Mouse (Mus musculus): Measurements from ENCODE around the gene Rsph1.
"Not testable (repeated sequence)": the region's sequence is repeated elsewhere in the genome, so short reads cannot be mapped to it uniquely, and the experiment has no call there.

The Rsph1 gene

DNA sequence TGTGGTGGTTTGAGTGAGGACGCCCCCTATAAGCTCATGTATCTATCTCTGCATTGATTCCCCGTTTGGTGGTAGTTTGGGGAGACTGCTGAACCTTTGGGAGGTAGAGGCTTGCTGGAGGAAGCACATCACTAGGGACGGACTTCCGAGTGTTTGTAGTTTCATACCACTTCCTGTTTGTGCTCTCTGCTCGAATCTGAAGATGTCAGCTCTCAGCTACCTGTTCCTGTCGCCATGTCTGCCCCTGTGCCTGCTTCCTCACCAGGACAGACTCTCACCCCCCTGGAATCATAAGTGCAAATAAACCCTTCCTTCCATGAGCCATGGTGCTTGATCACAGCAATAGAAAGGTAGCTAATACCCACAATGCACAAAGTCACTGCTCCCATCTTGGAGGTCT, 2.0 kb downstream of the Rsph1 start:
- DNase-seq = peak in 1 of 2 experiments; percentile 28

DNA sequence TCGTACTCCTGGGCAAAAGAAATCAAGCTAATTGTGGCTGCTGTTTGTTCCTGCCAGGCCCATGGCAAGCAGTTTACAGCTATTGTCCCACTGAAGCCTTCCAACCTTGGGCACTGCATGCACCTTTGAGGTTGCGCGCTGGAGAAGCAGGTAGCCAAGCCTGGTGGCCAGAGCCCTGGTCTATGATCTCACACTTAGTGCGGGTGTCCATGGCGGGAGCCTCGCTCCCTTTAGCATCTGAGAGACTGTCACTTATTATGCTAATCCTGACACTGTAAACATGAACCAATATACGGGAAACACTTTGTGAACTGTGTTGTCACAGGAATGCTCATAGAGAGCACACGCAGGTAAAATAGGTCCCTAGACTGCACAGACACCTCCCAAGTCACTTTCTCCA, 3.6 kb downstream of the Rsph1 start:
- peak in 1 of 2 experiments; percentile 21 for DNase-seq

DNA sequence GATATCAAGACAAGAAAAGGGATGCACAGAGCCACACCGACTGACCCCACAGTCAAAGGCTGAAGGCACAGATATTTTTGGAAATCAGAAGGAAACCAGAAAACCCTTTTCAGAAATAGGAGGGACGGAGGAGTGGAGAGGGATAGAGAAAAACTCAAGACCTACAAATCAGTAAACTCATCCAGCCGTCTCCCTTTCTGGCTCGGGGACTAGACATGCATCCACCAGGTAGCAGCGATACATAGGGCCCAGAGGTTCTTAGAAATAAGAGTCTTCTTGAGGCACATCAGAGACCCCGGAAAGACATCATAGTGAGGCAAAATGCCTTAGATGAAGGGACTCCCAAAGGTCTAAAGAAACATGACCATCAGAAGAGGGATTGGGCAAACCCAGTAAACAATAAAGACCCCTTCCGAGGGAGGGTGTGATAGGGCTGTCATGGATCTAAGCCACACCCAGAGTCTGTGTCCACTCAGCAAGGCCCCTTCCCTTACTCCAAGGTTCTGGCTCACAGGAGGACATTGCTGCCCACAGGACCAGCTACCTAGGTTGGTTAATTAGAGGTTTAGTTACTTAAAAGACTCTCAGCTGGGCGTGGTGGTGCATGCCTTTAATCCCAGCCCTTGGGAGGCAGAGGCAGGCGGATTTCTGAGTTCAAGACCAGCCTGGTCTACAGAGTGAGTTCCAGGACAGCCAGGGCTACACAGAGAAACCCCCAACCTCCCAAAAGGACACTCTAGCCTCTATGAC, 4.6 kb downstream of the Rsph1 start:
- DNase-seq = peak in 1 of 2 experiments; percentile 21

DNA sequence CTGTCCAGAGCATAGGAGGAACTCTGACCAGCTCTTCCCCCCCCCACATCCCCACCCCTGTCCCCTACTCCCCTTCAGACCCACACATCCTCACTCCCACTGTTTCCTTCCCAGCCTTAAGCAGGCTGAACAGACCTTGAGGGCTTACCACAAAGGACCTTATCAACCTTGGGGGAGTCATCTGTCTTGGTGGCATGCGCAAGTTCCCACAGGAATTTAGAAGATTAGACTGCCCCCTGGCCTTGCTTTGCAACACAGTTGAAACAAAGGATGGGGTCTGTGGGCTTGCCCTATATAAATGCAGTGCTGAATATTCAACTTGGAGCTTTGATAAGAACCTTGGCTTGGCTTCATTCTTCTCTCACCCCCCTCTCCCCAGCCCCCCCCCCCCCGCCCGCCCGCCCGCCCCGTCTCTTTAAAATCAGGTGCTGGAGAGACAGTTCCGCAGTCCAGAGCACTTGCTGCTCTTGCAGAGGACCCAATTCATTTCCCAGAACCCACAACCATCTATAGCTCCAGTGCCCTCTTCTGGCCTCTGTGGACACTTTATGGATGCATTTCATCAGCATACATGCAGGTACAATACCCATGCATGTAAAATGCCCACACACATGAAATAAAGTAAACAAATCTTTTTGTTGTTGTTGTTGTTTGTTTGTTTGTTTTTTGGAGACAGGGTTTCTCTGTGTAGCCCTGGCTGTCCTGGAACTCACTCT, 5.9 kb downstream of the Rsph1 start:
- DNase-seq = no peak

DNA sequence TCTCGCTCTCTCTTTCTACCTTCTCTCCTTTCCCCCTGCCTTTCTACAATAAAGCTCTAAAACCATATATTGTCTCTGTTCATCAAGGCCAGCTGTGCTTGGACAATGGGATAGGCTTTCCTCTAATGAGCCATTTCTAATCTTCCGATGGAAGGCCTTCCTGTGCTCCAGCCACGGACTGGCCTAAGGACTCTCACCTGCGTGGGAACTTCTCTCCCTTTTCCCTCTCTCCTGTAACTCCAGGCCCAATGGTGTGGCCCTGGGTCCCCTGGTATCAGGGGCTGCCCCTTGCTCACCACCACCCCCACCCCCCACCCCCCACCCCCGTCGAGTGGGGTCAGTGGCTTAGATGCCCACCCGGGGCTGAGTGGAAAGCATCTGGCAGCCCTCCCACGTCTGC, 6.4 kb downstream of the Rsph1 start:
- DNase-seq = not testable (repeated sequence)

DNA sequence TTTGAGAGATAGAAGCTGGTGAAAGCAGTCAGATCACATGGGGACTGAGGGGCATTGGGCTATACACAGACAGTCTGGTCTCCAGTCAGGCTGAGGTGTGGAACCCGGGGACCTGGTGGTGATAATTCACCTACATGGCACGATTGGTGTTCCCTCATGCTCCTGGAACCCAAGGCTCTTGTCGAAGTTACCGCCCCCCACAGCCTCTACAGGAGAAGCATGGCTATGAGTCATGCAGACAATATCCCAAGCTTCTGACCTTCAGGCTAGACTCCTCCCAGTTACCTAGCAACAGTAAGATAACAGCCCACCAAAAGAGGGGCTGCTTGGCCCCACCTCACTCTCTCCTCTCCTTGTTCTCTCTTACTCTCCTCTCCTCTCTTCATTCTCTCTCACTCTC, 6.9 kb downstream of the Rsph1 start:
- DNase-seq = no peak

DNA sequence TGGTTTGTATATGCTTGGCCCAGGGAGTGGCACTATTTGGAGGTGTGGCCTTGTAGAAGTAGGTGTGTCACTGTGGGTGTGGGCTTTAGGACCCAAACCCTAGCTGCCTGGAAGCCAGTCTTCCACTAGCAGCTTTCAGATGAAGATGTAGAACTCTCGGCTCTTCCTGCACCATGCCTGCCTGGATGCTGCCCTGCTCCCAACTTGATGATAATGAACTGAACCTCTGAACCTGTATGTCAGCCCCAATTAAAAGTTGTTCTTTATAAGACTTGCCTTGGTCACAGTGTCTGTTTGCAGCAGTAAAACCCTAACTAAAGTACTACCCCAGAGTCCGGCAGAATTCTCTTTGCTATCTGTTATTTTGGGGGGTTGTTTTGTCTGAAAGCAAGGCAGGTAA, 7.4 kb downstream of the Rsph1 start:
- no peak for DNase-seq

DNA sequence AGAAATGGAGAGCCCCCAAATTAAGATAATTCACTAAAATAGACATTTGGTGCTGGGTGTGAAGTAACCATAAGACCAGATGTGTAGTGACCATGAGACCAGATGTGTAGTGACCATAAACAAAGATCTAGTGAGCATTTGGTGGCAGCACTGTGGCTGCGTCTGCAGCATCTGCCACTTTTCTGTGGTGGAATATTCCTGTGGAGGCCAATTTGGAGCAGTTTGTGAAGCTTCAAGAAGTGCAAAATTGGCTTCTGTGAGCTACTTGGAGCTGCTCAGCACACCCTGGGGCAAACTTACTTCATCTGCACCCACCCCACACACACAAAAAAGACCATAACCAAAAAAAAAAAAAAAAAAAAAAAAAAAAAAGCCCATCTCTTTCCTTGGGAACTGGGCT, 9.2 kb downstream of the Rsph1 start:
- no peak for DNase-seq

DNA sequence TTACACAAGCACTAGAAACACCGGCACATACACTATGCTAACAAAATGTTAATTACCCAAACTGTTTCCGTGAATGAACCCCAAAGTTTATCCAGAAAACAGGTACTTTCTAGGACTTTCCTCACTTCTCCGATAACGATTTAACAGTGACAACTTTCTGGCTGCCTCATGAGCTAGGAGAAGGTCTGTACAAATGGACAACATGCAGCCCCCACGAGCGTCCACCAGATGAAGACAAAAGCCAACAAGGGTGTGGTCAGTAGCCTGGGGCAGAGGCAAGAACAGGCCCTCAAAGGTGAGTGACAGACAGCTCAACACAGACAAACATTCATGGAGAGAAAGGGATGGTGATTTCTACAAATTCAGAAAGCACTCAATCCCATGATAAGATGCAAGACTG, 9.6 kb downstream of the Rsph1 start:
- DNase-seq = no peak

DNA sequence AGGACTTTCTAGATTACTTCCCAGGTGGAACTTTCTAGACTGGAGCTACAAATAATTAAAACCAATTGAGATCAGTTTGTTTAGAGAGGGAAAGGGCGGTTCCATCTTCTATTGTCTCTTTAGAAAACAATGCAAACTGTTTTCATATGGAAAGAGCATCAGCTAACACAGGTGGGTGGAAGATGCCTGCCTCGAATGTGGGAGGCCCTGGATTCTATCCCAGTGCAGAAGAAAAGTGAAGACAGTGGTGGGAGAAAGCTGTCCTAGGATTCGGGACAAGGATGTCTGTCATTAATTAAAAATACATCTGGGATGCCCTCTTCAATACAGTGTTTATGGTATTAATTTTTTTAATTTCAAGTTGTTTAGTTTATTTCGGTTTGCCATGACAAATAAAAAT, 10.0 kb downstream of the Rsph1 start:
- no peak for DNase-seq

DNA sequence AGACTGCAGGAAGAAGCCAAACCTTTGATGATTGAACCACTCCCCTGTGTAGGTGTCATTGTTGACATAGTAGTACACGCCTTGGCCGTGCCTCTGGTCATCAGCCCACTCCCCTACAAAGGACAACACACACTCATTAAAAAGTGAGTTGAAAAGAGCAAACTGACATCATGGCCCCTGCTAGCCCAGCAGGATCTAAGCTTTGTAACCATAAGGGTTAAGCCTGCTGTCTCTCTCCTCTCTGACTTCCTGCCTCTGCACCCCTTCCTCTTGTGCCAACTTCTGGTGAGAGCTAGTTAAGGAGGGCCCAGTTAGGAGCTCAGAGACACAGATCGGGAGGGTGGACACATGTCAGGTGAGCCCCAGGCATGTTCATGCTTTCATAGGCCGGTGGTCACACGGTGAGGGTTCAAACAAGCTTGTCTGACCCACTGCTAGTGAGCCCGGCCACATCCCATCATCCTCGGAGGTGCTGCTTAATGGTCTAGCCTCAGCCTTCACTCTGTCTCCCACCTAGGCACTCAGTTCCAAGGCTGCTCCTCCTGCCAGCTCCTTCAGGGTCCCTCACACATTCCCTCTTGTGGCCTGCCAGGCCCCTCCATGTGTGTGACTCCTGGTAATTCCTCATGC, 10.7 kb downstream of the Rsph1 start:
- DNase-seq = peak in 1 of 2 experiments; percentile 29

DNA sequence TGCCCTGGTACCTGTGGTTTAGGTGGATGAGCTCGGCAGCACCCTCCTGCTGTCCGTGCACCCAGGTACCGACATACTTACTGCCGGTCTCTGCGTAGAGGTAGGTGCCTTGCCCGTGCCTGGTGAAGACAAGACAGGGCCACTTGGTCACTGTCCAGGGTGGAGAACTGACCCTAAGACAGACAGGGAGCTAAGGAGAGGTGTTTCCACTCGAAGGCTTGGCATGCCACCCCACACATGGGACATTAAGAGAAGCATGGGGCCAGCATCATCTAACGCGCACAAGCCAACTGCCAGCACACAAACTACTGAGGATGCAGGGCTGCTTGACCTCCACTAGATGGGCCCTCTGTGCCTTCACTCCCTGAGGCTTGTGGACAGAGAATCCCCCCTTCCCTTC, 11.4 kb downstream of the Rsph1 start:
- peak in 1 of 2 experiments; percentile 27 for DNase-seq

DNA sequence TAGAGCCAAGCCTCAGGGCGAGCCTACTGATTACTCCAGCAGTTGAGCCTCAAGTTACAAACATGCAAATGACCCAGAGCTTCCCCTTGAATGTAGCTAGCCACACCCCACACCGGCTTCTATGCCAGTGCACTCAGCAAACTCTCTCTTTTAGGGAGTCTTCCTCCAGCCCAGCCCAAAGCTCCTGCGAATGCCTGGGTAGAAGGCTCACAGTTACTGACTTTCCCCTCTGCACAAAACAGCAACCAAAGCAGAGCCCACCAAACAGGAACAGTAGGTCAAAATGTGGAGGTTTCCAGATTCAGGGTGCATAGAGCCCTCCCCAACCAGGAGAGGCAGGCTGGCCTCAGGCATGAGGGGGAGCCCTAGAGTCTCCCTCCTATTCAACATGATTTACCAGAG, 12.0 kb downstream of the Rsph1 start:
- DNase-seq = peak in 1 of 2 experiments; percentile 30

DNA sequence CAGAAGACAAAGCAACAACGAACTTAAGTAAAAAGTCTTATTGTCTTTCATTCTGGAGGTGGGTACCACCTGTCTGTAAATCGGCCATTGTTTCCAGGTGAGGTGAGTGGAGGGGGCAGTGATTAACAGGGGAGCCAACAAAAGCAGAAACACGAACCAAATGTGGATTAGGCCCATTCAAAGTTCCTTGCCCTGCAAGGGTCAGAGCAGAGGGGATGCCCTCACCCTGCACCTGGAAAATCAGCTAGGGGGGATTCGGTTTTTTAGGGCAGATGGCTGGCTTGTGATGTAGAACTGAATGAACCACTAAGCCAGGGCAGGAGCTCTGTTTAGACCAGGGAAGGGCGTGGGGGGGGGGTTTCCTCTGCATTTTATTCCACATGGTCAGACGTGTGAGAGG, 12.8 kb downstream of the Rsph1 start:
- peak in 1 of 2 experiments; percentile 15 for DNase-seq

DNA sequence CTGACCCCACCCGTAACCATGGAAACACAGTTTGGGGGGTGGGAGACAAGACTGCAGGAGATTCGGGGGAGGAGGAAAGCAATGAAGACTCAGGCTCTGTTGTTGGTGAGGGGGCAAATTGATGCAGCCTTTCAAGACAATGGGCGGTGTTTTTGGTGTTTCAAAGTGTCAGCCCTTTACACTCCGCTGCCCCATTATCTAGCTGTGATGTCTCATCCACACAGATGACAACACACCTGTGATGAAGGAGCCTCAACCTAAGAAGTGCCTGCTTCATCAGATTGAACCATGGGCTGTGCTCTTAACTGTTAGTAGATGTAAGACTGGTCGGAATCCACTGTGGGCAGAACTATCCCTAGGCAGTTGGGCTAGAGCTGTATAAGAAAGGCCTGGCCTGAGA, 13.4 kb downstream of the Rsph1 start:
- peak in 1 of 2 experiments; percentile 16 for DNase-seq

DNA sequence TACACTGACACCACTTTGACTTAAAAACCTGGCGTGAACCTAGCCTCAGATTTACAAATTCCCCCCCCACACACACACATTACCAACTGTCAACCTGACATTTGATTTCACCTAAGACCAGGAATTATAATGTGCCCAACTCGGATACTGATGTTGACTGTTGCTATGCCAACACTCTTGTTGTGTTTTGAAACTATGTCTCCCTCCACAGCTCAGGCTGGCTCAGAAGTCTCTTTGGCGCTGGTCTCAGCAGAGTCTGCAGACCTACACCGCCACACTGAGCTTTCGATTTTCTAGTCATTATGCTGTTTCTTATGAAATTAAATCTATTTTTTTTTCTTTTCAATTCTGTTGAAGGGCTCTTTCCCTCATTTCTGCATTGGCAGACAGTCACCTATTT, 14.5 kb downstream of the Rsph1 start:
- peak in 1 of 2 experiments; percentile 24 for DNase-seq

DNA sequence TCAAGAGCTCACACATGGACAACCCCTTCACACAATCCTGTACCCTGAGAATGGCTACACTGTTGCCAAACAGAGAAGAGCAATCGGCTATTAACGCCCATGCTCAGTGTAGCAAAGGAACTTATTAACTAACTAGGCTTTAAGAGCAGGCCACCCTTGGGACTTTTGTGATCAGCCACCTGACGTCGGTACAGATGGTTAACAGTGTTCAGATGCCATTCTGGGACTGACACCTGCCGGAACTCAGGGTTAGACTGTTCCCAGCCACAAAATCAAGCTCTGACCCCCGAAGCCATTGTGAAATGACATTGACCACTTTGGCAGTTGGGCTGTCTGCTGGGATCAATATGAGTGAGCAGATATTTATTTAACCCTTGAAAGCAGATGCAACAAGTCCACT, 15.8 kb downstream of the Rsph1 start:
- no peak for DNase-seq

DNA sequence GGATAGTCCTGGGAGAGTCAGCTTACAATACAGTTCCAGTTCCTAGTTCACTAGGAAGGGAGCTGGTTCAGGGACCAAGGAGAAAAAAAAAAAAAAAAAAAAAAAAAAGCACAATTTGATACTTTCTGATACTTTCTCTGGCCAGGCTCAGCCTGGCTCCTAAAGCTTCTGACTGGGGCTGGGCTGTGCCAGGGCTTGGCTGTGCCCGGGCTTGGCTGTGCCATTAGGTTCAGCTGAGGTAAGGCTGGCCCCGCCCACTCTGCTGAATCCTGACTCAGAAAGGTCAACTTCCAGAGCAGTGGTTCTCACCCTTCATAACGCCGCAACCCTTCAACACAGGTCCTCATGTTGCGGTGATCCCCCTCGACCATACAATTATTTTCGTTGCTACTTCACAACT, 16.8 kb downstream of the Rsph1 start:
- DNase-seq = peak in 1 of 2 experiments; percentile 39

DNA sequence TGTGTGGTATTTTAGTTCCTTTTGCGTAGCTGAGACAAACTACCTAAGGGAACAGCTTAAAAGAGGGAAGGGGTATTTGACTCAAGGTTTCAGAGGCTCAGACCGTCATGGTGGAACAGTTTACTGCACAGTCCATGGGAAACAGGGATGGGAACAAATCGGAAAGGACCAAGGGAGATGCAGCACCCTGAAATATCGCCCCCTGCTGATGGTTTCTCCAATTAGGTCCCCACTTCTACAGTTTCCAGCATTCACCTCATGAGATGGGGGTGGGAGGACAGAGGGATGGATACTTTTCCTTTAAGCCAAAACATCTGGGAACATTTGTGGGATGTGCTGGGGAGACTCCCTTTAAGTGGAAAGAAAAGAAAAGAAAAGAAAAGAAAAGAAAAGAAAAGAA, 17.4 kb downstream of the Rsph1 start:
- DNase-seq = no peak

DNA sequence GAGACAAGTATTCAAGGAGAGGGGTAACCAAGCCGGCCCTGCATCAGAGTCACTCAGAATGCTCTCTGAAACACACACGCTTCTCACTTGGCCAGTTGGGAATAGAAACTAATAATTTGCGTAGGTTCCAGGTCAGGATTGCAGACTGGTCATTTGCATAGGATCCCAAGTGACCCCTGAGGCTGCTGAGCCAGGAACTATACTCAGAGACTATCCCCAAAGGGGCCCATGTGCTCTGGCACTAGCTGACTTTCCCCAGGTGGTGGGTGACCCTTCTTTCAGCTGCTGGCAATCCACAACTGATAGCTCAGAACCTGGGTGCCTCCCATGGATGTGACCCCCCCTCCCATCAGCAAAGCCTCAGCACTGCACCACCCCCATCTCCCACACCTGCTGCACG, 18.0 kb downstream of the Rsph1 start:
- no peak for DNase-seq

DNA sequence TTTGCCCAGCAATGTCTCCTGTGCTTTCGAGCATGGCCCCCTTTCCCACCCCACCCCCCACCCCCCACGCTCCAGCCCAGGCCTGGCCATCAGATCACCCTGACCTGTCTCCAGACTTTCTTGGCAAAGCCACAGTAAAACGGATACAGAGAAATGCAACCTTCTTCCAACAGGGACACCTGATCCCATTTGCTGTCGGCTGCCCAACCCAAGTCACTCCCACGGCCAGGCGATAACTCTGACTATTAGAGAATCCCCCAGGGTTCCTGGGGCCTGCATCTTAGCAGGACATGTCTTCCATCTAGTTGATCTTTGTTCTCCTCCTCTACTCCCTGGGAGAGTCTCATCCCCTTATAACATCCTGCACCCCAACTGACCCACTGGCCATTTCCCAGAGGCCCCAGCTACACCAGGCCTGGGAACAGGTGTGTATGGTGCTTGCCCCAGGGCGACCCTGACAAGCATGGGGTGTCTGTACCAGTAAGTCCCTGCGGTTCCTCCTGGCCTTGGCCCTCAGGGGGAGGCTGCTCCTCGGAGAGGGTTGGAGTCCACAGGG, 18.8 kb downstream of the Rsph1 start:
- no peak for DNase-seq

DNA sequence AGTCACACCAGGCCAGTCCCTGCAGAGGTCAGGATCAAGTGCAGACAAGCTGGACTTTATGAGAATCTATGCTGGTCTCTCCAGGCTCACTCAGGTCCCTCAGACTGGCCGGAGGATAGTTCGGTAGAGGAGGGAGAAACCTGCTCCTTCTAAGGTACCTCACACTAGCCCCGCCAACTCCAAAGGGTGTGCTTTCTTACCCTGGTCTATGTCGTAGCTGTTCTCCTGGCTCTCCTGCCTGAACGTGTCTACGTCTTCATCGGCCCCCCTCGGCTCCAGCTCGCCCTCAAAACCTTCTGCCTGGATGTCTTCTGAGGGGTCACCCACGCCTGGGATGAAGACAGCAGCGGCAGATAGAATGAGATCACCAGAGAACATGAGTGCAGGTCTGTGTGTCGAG, 19.3 kb downstream of the Rsph1 start:
- DNase-seq = peak in 1 of 2 experiments; percentile 30

DNA sequence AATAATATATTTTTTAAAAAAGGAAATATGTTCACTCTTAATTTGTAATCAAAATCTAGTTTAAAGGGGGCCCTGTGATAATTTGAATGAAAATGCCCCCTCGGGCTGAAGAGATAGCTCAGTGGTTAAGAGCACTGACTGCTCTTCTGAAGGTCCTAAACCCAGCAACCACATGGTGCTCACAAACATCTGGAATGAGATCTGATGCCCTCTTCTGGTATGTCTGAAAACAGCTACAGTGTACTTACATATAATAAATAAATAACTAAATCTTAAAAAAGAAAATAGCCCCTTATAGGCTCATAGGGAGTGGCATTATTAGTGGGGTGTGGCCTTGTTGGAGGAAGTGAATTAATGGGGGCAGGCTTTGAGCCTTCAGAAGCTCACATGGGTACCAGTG, 20.0 kb downstream of the Rsph1 start:
- DNase-seq = no peak

DNA sequence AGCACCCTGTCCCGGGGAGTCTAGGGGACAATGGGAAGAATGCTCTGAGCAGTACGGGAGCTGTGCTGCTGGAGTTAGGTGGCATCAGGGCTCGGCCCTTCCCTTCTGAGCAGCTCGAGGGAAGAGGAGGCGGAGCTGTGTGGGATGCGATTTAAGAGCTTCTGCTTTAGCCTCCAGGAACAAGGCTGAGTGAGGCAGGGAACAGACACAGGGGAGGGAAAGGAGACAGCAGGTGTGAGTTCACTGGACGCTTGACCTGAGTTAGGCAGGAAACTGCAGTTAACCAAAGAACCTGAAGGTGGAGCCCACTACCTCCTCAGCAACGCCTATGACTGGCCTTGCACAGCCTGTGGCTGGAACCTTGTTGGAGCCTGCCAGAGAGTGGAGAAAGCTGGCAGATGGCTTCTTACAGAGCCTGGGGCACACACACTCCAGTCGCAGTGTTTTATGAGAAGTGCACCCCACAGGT, 22.7 kb downstream of the Rsph1 start:
- DNase-seq = peak; percentile 79 to 86
